Mouse (Mus musculus) heart, postnatal 0 days (tissue): ENCODE measurements around the gene Tbc1d10c.

ENCODE experiments used
- CTCF ChIP-seq: IDR thresholded peaks from 2 replicates; pipeline ENCODE4 v1.5.1; 2016; ENCODE audit warnings: antibody characterized with exemption, control low read depth, low read depth
- EP300 ChIP-seq: IDR thresholded peaks from 2 replicates; pipeline ENCODE4 v1.6.1; 2016; ENCODE audit warnings: antibody characterized with exemption, low read depth

GRCm38 (mm10) chr19:4163543-4163887, 27.6 kb downstream of the Tbc1d10c start:
- no peak for TF ChIP-seq CTCF
- peak; percentile 13; the same call in 1 of the 2 replicates for TF ChIP-seq EP300
